Mouse (Mus musculus): ENCODE measurements around the gene Barhl2. TPM values are rescaled to one million over a fixed set of nuclear protein-coding genes. Genes with fewer than 3 reads are reported as not detected.

Barhl2 gene
- polyA plus RNA-seq, 1 experiment from 2014 or later: not detected

DNA sequence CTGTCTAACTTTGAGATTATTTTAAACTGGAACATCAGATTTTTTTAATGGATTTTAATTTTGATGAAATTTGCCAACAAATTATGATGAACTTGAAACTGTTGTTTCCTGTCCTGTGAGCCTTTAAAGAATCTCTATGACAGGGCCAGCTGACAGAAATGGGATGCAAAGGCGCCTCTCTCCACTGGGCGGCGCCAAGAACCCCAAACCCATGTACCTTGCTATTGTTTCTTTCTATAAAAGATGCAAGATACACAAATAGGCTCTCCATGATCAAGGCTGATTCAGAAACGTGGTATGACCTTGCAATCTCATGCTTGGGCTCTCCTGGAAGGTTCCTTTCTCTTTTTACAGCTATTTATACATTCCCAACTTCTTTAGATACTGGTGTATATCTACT is 3.9 kb upstream of the Barhl2 start:
- Histone ChIP-seq H3K4me3 (no peak overlapping the region), H3K4me2 (replicated peaks) (no peak overlapping the region), H3K27ac (no peak overlapping the region), H3K9ac (no peak overlapping the region), H3K27me3 (peaks cover 100% of the 10 kb centered on the region), H3K9me3 (no peaks in the 10 kb centered on the region), H3K4me1 (peaks cover 23% of the 10 kb centered on the region), H3K36me3 (no peaks in the 10 kb centered on the region)
- ATAC-seq (ENCODE audit: low FRiP score, low read depth): no peak
- WGBS: 1% methylated on average over 4 of the region's 4 CpGs

DNA sequence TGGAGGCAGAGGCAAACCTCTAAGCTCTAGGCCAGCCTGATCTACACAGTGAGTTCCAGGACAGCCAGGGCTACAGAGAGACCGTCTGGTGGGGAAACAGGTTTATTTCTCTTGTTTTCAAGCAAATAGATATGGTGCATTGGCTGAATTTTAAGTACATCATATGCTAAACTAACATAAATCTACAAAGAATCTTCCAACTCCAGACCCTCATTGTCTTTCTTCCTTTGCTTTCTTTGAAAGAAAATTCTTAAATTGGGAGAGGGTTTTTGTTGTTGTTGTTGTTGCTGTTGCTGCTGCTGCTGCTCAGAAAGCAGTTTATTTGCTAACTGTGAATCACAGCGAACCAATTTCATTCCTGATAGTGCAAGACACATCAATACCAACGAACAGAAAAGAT is 3.5 kb upstream of the Barhl2 start:
- 11% methylated on average over 3 of the region's 3 CpGs for WGBS
- H3K4me1 ChIP-seq: peaks cover 23% of the 10 kb centered on the region

GRCm38 (mm10) chr5:106460535-106460934 is 2.6 kb upstream of the Barhl2 start:
- H3K36me3 ChIP-seq: no peaks in the 10 kb centered on the region
- H3K9me3 ChIP-seq: no peaks in the 10 kb centered on the region
- H3K9ac ChIP-seq: no peak overlapping the region
- H3K27me3 ChIP-seq: peaks cover 93% of the 10 kb centered on the region
- H3K4me3 ChIP-seq: no peak overlapping the region
- WGBS: 2% methylated on average over 17 of the region's 17 CpGs
- H3K4me2 ChIP-seq (replicated peaks): no peak overlapping the region
- H3K27ac ChIP-seq: no peak overlapping the region
- H3K4me1 ChIP-seq: peaks cover 23% of the 10 kb centered on the region
- no peak for ATAC-seq (ENCODE audit: low FRiP score, low read depth)

More for the DNA sequence above, 3.5 kb upstream of the Barhl2 start:
- H3K9me3 ChIP-seq: no peaks in the 10 kb centered on the region
- no peak overlapping the region for H3K9ac ChIP-seq
- no peak overlapping the region for H3K4me2 ChIP-seq (replicated peaks)
- no peaks in the 10 kb centered on the region for H3K36me3 ChIP-seq
- no peak overlapping the region for H3K4me3 ChIP-seq
- peaks cover 95% of the 10 kb centered on the region for H3K27me3 ChIP-seq
- no peak overlapping the region for H3K27ac ChIP-seq
- ATAC-seq (ENCODE audit: low FRiP score, low read depth): no peak

DNA sequence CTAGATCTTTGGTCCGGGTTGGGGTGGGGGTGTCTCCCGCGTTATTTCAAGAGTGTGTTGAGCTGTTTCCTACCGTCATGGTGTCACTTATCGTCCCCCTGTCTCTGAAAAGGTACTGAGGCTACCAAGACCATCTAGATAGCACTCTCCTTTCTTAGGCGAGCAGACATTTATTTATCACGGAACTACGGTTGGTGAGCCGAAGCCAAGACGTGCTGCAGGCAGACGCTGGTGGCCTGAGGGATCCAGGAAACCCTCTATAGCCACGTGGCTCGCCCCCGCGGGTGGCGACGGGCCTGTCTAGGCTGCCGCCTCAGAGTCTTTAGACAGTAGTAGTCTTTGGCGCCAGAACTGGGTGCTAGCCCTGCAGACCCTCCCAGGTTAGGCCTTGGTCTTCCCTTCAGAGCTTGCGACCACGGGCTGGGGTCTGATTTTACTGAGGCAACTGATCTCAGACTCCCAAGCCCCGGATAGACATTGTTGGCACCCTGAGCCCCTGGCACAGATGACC is 2.1 kb upstream of the Barhl2 start:
- no peak overlapping the region for H3K27ac ChIP-seq
- no peak overlapping the region for H3K9ac ChIP-seq
- no peaks in the 10 kb centered on the region for H3K36me3 ChIP-seq
- no peak overlapping the region for H3K4me2 ChIP-seq (replicated peaks)
- H3K9me3 ChIP-seq: no peaks in the 10 kb centered on the region
- ATAC-seq (ENCODE audit: low FRiP score, low read depth): no peak
- peaks cover 93% of the 10 kb centered on the region for H3K27me3 ChIP-seq
- under 1% methylated on average over 22 of the region's 22 CpGs for WGBS
- peaks cover 20% of the 10 kb centered on the region for H3K4me1 ChIP-seq
- no peak overlapping the region for H3K4me3 ChIP-seq

GRCm38 (mm10) chr5:106459120-106459641 is 1.2 kb upstream of the Barhl2 start:
- Histone ChIP-seq H3K9ac (no peak overlapping the region), H3K36me3 (no peaks in the 10 kb centered on the region), H3K27ac (no peak overlapping the region), H3K4me1 (peaks cover 20% of the 10 kb centered on the region), H3K9me3 (no peaks in the 10 kb centered on the region), H3K27me3 (peaks cover 93% of the 10 kb centered on the region), H3K4me2 (replicated peaks) (peak overlapping the region; percentile 94), H3K4me3 (peak overlapping the region; percentile 54)
- WGBS: under 1% methylated on average over 31 of the region's 31 CpGs
- ATAC-seq (ENCODE audit: low FRiP score, low read depth): no peak

DNA sequence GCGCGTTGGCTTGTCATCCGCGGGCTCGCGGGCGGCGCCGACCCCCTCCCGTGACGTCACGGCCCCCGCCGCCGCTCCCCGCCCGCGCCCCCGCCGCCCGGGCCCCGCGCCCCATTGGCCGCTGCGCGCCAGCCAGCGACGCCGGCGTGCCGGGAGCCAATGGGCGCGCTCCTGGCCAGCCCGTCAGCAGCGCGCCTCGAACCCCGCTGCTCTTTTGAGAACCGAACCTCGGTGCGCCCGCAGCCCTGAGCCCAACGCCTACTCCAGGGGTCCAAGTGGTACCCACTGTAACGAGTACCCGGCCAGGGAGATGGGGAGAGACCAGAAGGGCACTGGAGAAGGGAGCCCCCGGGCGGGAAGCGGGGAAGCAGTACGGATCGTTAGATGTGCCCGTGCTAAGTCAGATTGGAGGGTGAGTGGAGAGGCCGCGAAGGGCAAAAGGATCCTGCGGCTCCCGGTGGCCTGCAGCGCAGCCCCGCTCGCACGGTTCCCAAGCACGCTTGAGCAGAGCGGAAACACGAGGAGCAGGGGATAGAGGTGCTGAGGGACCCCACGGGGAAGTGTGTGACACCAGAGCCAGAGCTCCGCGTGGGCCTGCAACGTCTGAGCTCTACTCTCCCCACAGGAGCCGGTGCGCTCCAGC is 632 bp upstream of the Barhl2 start:
- peak; percentile 82 for ATAC-seq (ENCODE audit: low FRiP score, low read depth)
- Histone ChIP-seq H3K4me1 (peaks cover 23% of the 10 kb centered on the region), H3K27me3 (peaks cover 93% of the 10 kb centered on the region), H3K36me3 (no peaks in the 10 kb centered on the region), H3K4me2 (replicated peaks) (peak overlapping the region; percentile 94), H3K27ac (no peak overlapping the region), H3K9ac (peak overlapping the region; percentile 25), H3K4me3 (peak overlapping the region; percentile 54), H3K9me3 (no peaks in the 10 kb centered on the region)
- under 1% methylated on average over 62 of the region's 68 CpGs for WGBS

GRCm38 (mm10) chr5:106457111-106457925 is 648 bp downstream of the Barhl2 start:
- peak overlapping the region; percentile 94 for H3K4me2 ChIP-seq (replicated peaks)
- H3K27ac ChIP-seq: no peak overlapping the region
- no peaks in the 10 kb centered on the region for H3K36me3 ChIP-seq
- no peaks in the 10 kb centered on the region for H3K9me3 ChIP-seq
- H3K9ac ChIP-seq: no peak overlapping the region
- H3K4me1 ChIP-seq: peaks cover 29% of the 10 kb centered on the region
- ATAC-seq (ENCODE audit: low FRiP score, low read depth): no peak
- under 1% methylated on average over 63 of the region's 63 CpGs for WGBS
- H3K4me3 ChIP-seq: peak overlapping the region; percentile 54
- peaks cover 91% of the 10 kb centered on the region for H3K27me3 ChIP-seq

- Histone ChIP-seq H3K27me3 (peaks cover 91% of the 10 kb centered on the region), H3K4me2 (replicated peaks) (no peak overlapping the region), H3K36me3 (no peaks in the 10 kb centered on the region), H3K9me3 (no peaks in the 10 kb centered on the region), H3K9ac (no peak overlapping the region), H3K27ac (no peak overlapping the region), H3K4me3 (no peak overlapping the region), H3K4me1 (peaks cover 29% of the 10 kb centered on the region)
- 2% methylated on average over 7 of the region's 7 CpGs for WGBS
- no peak for ATAC-seq (ENCODE audit: low FRiP score, low read depth)
Observed at GRCm38 (mm10) chr5:106455984-106456383, 2.0 kb downstream of the Barhl2 start.

GRCm38 (mm10) chr5:106455106-106455920 is 2.7 kb downstream of the Barhl2 start:
- Histone ChIP-seq H3K27me3 (peaks cover 91% of the 10 kb centered on the region), H3K27ac (no peak overlapping the region), H3K9ac (no peak overlapping the region), H3K36me3 (no peaks in the 10 kb centered on the region), H3K9me3 (no peaks in the 10 kb centered on the region), H3K4me1 (peaks cover 29% of the 10 kb centered on the region), H3K4me2 (replicated peaks) (no peak overlapping the region), H3K4me3 (no peak overlapping the region)
- ATAC-seq (ENCODE audit: low FRiP score, low read depth): no peak
- 1% methylated on average over 17 of the region's 17 CpGs for WGBS

DNA sequence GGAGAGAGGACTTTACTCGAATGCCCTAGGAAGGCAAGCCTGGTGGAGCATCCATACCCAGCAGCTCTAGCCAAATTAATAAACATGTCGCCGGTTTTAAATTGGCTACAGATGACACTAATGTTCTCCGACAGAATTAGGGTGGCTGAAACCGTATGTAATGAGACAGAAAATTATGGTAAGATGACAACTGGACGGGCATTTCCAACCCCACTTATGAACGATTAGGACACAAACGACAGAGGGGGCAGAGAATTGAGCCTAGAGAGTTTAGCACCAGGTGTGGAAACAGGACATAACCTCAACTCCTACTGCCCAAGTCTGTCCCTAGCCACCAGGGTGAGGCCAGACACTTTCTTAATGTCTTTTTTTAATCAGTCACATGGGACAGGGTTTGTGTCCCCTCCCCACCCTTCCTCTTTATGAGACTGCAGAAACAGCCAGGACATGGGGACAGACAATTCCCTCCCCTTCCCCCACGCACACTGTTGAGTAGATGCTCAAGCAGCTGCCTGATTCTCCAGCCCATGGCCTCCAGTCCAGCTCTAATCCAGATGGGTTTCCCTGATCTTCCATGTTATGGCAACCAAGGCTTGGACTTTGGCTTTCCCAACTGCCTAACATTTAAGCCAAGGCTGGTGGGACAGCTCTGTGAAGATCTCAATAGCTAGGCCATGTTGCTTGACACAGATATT is 3.4 kb downstream of the Barhl2 start:
- Histone ChIP-seq H3K9ac (no peak overlapping the region), H3K27me3 (peaks cover 91% of the 10 kb centered on the region), H3K9me3 (no peaks in the 10 kb centered on the region), H3K4me1 (peaks cover 31% of the 10 kb centered on the region), H3K4me2 (replicated peaks) (no peak overlapping the region), H3K36me3 (no peaks in the 10 kb centered on the region), H3K4me3 (no peak overlapping the region), H3K27ac (no peak overlapping the region)
- under 1% methylated on average over 9 of the region's 9 CpGs for WGBS
- no peak for ATAC-seq (ENCODE audit: low FRiP score, low read depth)

DNA sequence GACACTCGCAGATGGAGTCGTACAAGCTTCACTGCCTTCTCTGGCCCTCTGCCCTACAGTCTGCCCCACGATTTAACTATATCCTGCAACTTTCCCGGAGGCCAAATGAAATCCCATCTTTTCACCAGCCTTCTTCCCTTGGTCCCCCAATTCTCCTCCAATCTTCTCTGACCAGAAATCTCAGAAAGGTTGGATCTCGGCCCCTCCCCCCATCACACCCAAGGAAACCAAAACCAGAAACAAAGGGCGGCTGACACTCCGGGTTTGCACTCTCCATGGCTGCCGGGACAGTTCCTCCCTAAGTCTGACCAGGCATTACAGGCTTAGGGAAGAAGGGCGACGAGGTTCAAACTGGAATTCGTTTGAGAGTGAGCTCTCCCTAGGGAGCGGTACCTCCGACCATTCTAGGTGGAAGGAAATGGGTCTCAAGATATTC is 4.1 kb downstream of the Barhl2 start:
- ATAC-seq (ENCODE audit: low FRiP score, low read depth): no peak
- WGBS: under 1% methylated on average over 13 of the region's 13 CpGs
- no peaks in the 10 kb centered on the region for H3K9me3 ChIP-seq
- peak overlapping the region; percentile 15 for H3K4me2 ChIP-seq (replicated peaks)
- H3K4me1 ChIP-seq: peaks cover 27% of the 10 kb centered on the region
- H3K36me3 ChIP-seq: no peaks in the 10 kb centered on the region
- no peak overlapping the region for H3K9ac ChIP-seq
- H3K27ac ChIP-seq: no peak overlapping the region
- H3K4me3 ChIP-seq: peak overlapping the region; percentile 13; the same call in 1 of the 2 replicates
- H3K27me3 ChIP-seq: peaks cover 91% of the 10 kb centered on the region

Measured in limb, embryonic 13.5 days (tissue).